Mouse (Mus musculus) liver, embryonic 14.5 days (tissue): ENCODE data around the gene Sh3gl1.

ENCODE experiments used
- CTCF ChIP-seq: IDR thresholded peaks from 2 replicates; pipeline ENCODE4 v1.5.1; 2016; ENCODE audit warnings: antibody characterized with exemption, low read depth, control low read depth
- EP300 ChIP-seq: IDR thresholded peaks from 2 replicates; pipeline ENCODE4 v1.6.1; 2016; ENCODE audit warnings: antibody characterized with exemption, low read depth

- TF ChIP-seq CTCF = no peak
- TF ChIP-seq EP300 = no peak
Observed at GRCm38 (mm10) chr17:55986030-55986961, 50.1 kb downstream of the Sh3gl1 start, which contains the start of gene Fsd1.
